Mouse (Mus musculus): ENCODE results near the gene Rps6ka2.

- no peak for TF ChIP-seq GATA1 (IDR thresholded peaks at IDR 0.05; ENCODE audit: borderline replicate concordance, low read length)
- no peak for TF ChIP-seq FLI1 (IDR thresholded peaks at IDR 0.05; ENCODE audit: low read length)
Measured at GRCm38 (mm10) chr17:7258748-7259359, 88.9 kb downstream of the Rps6ka2 start.
